Mouse (Mus musculus): Measurements from ENCODE around the gene Maff. TPM values are rescaled to one million over a fixed set of nuclear protein-coding genes. Genes with fewer than 3 reads are reported as not detected.

The Maff gene
- polyA plus RNA-seq, 1 experiment = 15.6 TPM

- Histone ChIP-seq H3K4me2 (ENCODE audit: low read depth) (no peak overlapping the region), H3K36me3 (ENCODE audit: control insufficient read depth, insufficient read depth) (no peaks in the 10 kb centered on the region), H3K27me3 (ENCODE audit: control insufficient read depth, insufficient read depth, insufficient read length) (no peaks in the 10 kb centered on the region), H3K4me3 (no peak overlapping the region), H3ac (ENCODE audit: control insufficient read depth, insufficient read length) (no peak overlapping the region), H3K79me2 (ENCODE audit: control insufficient read depth, insufficient read depth) (peaks cover 36% of the 10 kb centered on the region)
- TF ChIP-seq TCF3 (IDR thresholded peaks at IDR 0.05; ENCODE audit: insufficient read length, low read depth) (no peak), E2F4 (IDR thresholded peaks at IDR 0.05; ENCODE audit: insufficient read depth) (no peak), POLR2AphosphoS2 (IDR thresholded peaks at IDR 0.05; ENCODE audit: insufficient read length, low read depth) (no peak), SRF (IDR thresholded peaks at IDR 0.05; ENCODE audit: control insufficient read depth, insufficient read length, low read depth) (no peak), REST (IDR thresholded peaks at IDR 0.05; ENCODE audit: insufficient read depth, insufficient read length) (no peak), MYOD1 (IDR thresholded peaks at IDR 0.05; ENCODE audit: control insufficient read depth in 1 of 3, insufficient read length in 2 of 3, low read depth in 2 of 3) (no peak), USF1 (IDR thresholded peaks at IDR 0.05; ENCODE audit: low read depth) (no peak), CEBPB (IDR thresholded peaks at IDR 0.05; ENCODE audit: insufficient read depth, poor library complexity, severe bottlenecking) (no peak), MYOG (IDR thresholded peaks at IDR 0.05; ENCODE audit: control insufficient read depth in 1 of 3, insufficient read depth in 1 of 3, insufficient read length in 2 of 3, low read depth in 2 of 3) (no peak), POLR2A (IDR thresholded peaks at IDR 0.05; ENCODE audit: insufficient read length, low read depth) (no peak), TCF12 (IDR thresholded peaks at IDR 0.05; ENCODE audit: insufficient read depth, poor library complexity, severe bottlenecking) (no peak), MAX (IDR thresholded peaks at IDR 0.05; ENCODE audit: low read depth) (no peak)
Observed at GRCm38 (mm10) chr15:79395281-79395680, 48.9 kb downstream of the Maff start.

GRCm38 (mm10) chr15:79396736-79397135, 50.3 kb downstream of the Maff start:
- no peak overlapping the region for H3K4me2 ChIP-seq (ENCODE audit: low read depth)
- H3K27me3 ChIP-seq (ENCODE audit: control insufficient read depth, insufficient read depth, insufficient read length) = no peaks in the 10 kb centered on the region
- no peak overlapping the region for H3K4me3 ChIP-seq
- H3K79me2 ChIP-seq (ENCODE audit: control insufficient read depth, insufficient read depth) = peaks cover 50% of the 10 kb centered on the region
- no peak for TF ChIP-seq USF1 (IDR thresholded peaks at IDR 0.05; ENCODE audit: low read depth)
- TF ChIP-seq E2F4 (IDR thresholded peaks at IDR 0.05; ENCODE audit: insufficient read depth) = no peak
- TF ChIP-seq MYOG (IDR thresholded peaks at IDR 0.05; ENCODE audit: control insufficient read depth in 1 of 3, insufficient read depth in 1 of 3, insufficient read length in 2 of 3, low read depth in 2 of 3) = no peak
- no peak for TF ChIP-seq POLR2AphosphoS2 (IDR thresholded peaks at IDR 0.05; ENCODE audit: insufficient read length, low read depth)
- no peak for TF ChIP-seq REST (IDR thresholded peaks at IDR 0.05; ENCODE audit: insufficient read depth, insufficient read length)
- TF ChIP-seq CEBPB (IDR thresholded peaks at IDR 0.05; ENCODE audit: insufficient read depth, poor library complexity, severe bottlenecking) = no peak
- no peak for TF ChIP-seq MYOD1 (IDR thresholded peaks at IDR 0.05; ENCODE audit: control insufficient read depth in 1 of 3, insufficient read length in 2 of 3, low read depth in 2 of 3)
- TF ChIP-seq POLR2A (IDR thresholded peaks at IDR 0.05; ENCODE audit: insufficient read length, low read depth) = no peak
- TF ChIP-seq SRF (IDR thresholded peaks at IDR 0.05; ENCODE audit: control insufficient read depth, insufficient read length, low read depth) = no peak
- no peaks in the 10 kb centered on the region for H3K36me3 ChIP-seq (ENCODE audit: control insufficient read depth, insufficient read depth)
- H3ac ChIP-seq (ENCODE audit: control insufficient read depth, insufficient read length) = no peak overlapping the region

GRCm38 (mm10) chr15:79399231-79400052, 53.0 kb downstream of the Maff start:
- TF ChIP-seq USF1 (IDR thresholded peaks at IDR 0.05; ENCODE audit: low read depth) (no peak), TCF3 (IDR thresholded peaks at IDR 0.05; ENCODE audit: insufficient read length, low read depth) (no peak), MYOD1 (IDR thresholded peaks at IDR 0.05; ENCODE audit: control insufficient read depth in 1 of 3, insufficient read length in 2 of 3, low read depth in 2 of 3) (no peak), CEBPB (IDR thresholded peaks at IDR 0.05; ENCODE audit: insufficient read depth, poor library complexity, severe bottlenecking) (no peak), POLR2A (IDR thresholded peaks at IDR 0.05; ENCODE audit: insufficient read length, low read depth) (no peak), MAX (IDR thresholded peaks at IDR 0.05; ENCODE audit: low read depth) (no peak), SRF (IDR thresholded peaks at IDR 0.05; ENCODE audit: control insufficient read depth, insufficient read length, low read depth) (no peak), E2F4 (IDR thresholded peaks at IDR 0.05; ENCODE audit: insufficient read depth) (no peak), POLR2AphosphoS2 (IDR thresholded peaks at IDR 0.05; ENCODE audit: insufficient read length, low read depth) (no peak), MYOG (IDR thresholded peaks at IDR 0.05; ENCODE audit: control insufficient read depth in 1 of 3, insufficient read depth in 1 of 3, insufficient read length in 2 of 3, low read depth in 2 of 3) (no peak), REST (IDR thresholded peaks at IDR 0.05; ENCODE audit: insufficient read depth, insufficient read length) (no peak), TCF12 (IDR thresholded peaks at IDR 0.05; ENCODE audit: insufficient read depth, poor library complexity, severe bottlenecking) (no peak)
- peaks cover 58% of the 10 kb centered on the region for H3K79me2 ChIP-seq (ENCODE audit: control insufficient read depth, insufficient read depth)
- no peak overlapping the region for H3K4me3 ChIP-seq
- peak overlapping the region; percentile 88 for H3K4me2 ChIP-seq (ENCODE audit: low read depth)
- H3ac ChIP-seq (ENCODE audit: control insufficient read depth, insufficient read length) = no peak overlapping the region
- H3K27me3 ChIP-seq (ENCODE audit: control insufficient read depth, insufficient read depth, insufficient read length) = no peaks in the 10 kb centered on the region
- H3K36me3 ChIP-seq (ENCODE audit: control insufficient read depth, insufficient read depth) = no peaks in the 10 kb centered on the region

- Histone ChIP-seq H3K79me2 (ENCODE audit: control insufficient read depth, insufficient read depth) (peaks cover 53% of the 10 kb centered on the region), H3ac (ENCODE audit: control insufficient read depth, insufficient read length) (no peak overlapping the region), H3K36me3 (ENCODE audit: control insufficient read depth, insufficient read depth) (no peaks in the 10 kb centered on the region), H3K4me3 (peak overlapping the region; percentile 72), H3K4me2 (ENCODE audit: low read depth) (peak overlapping the region; percentile 88), H3K27me3 (ENCODE audit: control insufficient read depth, insufficient read depth, insufficient read length) (no peaks in the 10 kb centered on the region)
- TF ChIP-seq USF1 (IDR thresholded peaks at IDR 0.05; ENCODE audit: low read depth) = peak; percentile 84
- TF ChIP-seq TCF3 (IDR thresholded peaks at IDR 0.05; ENCODE audit: insufficient read length, low read depth) = no peak
Observed at GRCm38 (mm10) chr15:79400134-79400974, 53.9 kb downstream of the Maff start.
